Mouse (Mus musculus) layer of hippocampus, adult 2 months (tissue): ENCODE measurements at regions not wholly inside any gene's neighbourhood (a gene's known extent, or its start where the extent isn't known, plus 50 kb on each side); places are given as distances from the start of the nearest gene placed in this dataset.

Experiments used
- DNase-seq, 2 experiments: peaks; one replicate each; pipeline ENCODE4 v3.0.0; 2022; ENCODE audit warnings: low spot score in 2 of 2
- H3K27ac ChIP-seq: fragments of 200-600 bp; 2 replicates; pipeline ENCODE4 v1.8.1; 2022
- H3K4me3 ChIP-seq: fragments of 200-600 bp; 2 replicates; pipeline ENCODE4 v1.8.1; 2022; ENCODE audit warnings: mild to moderate bottlenecking
- CTCF ChIP-seq: fragments of 200-600 bp; conservative IDR thresholded peaks from 2 replicates; pipeline ENCODE4 v1.8.1; 2022; ENCODE audit warnings: antibody characterized with exemption, mild to moderate bottlenecking, moderate library complexity

DNA sequence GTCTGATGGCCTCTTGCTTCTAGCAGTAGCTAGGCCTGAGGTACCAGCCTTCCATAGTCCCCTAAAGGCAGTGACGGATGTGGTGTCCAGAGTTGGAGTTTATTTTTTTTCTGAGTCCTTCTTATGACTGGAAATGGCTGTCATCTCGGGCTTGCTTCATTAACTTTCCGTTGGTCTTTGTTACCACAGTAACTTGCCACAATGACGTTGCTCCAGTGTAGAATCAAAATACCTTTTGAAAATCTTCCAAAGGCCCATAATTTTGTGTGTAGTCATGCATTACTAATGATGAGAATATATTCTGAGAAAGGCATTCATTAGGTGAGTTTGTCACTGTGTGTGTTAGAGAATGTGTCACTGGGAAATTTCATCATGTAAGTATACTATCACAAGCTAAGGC is 108.4 kb upstream of the Sgk1 start:
- no peak overlapping the region for H3K4me3 ChIP-seq
- DNase-seq: no peak
- no peak for TF ChIP-seq CTCF
- no peak overlapping the region for H3K27ac ChIP-seq

DNA sequence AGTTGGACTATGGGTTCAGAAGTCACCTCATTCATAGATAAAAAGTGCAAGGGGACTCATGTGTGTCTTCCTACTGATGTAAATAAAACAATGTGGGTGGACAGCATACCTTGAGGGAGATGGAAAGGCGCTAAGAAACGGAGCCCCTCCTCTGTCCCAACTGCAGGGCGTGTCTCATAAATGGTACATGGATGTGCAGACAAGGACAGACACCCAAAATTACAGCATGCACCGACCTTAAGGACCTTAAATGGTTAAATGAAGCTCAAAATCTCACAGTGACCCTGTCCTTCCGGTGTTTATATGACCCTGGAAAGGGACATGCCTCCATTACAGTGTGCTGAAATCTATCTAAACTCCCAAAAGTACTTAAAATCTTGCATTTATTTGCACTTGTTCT is 106.5 kb upstream of the Sgk1 start:
- no peak overlapping the region for H3K27ac ChIP-seq
- H3K4me3 ChIP-seq: no peak overlapping the region
- no peak for TF ChIP-seq CTCF
- no peak for DNase-seq

DNA sequence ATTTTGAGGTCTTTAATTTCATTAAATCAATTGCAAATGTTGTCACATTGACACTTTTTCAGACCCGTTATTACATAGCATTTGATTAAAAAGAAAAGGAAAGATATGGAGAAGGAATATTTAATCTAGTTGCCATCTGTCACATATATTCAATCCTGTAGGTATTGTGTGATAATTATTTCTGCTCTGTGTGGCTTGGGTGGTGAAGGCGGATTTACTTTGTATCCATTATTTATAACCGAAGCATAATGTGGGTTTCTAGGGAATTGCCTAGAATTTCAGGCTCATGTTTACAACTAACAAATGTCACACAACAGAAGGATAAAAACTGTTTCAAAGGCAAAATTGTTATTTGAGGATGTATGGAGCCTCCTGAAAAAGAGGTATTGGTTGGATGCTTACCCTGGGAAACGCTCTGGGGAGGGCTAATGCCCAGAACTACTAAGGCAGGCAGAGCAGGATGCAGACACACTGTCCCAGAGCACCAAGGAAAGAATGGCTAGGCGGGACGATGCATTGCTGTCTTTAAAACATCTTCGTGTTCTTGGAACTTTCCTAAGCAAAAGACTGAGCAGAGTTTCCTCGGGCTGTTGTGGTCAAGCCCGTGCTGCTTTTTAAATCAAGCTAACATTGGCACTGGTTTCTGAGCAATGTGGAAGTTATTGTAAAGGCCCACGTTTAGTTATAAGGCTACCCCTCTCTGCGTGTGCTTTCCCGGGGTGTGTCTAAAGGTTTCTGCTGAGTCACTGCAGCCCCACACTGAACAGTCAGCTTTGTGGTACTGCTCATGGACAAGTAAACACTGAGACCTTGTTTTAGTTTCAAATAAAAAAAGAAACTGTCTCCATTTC is 105.8 kb upstream of the Sgk1 start:
- H3K4me3 ChIP-seq: no peak overlapping the region
- no peak for TF ChIP-seq CTCF
- no peak for DNase-seq
- H3K27ac ChIP-seq: no peak overlapping the region

DNA sequence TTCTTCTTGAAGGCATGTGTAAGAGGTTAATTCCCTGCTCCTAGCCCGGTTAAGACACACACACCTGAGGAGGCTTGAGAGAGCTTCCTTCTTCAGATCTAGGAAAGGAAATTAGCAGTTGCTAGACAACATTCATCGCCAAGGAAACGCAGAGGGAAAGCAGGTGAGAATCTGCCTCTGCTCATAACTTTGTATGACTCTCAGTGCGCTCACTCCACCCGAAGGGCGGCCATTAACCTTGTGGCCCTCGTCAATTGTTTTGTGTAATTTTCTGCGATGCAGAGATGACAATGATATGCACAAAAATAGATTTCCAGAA is 105.3 kb upstream of the Sgk1 start:
- H3K4me3 ChIP-seq: no peak overlapping the region
- no peak overlapping the region for H3K27ac ChIP-seq
- DNase-seq: no peak
- no peak for TF ChIP-seq CTCF

DNA sequence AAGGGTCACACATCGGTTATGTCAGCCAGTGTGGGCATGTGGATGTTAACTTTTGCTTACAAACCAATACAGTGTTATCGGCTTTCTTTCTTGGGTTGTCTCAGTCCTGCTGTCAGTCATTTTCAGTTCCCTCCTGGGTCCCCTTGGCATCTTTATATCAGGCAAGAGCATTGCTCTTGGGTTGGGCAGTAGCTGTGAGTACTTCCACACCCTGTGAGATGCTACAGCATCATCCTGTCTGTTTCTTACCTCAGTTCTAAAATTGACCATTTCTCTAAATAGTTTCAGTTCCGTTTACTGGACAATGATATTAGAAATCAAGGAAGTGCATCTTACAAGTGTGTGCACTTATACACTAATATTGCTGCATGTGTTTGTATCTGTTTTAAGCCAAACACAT is 104.9 kb upstream of the Sgk1 start:
- H3K4me3 ChIP-seq: no peak overlapping the region

DNA sequence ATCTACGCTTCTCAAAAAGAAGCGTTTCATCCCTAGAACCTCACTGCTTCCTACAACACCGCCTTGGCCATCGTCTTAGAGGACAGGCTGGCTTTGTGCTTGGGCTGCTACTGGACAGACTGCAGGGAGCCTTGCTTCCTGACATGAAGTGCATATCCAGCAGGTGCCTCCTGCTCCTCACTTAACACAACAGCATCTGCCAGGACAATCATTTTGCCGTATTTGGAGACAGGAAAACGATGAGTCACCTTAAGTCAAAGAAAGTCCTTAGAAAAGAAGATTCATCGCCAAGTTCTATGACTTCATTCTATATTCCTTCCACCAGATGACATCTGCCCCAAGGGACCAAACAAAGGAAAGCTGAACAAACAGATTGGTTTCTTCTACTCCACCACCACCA is 98.5 kb upstream of the Sgk1 start:
- no peak for TF ChIP-seq CTCF
- DNase-seq: no peak
- no peak overlapping the region for H3K4me3 ChIP-seq
- no peak overlapping the region for H3K27ac ChIP-seq

More for the DNA sequence above, 104.9 kb upstream of the Sgk1 start:
- H3K27ac ChIP-seq: no peak overlapping the region
- TF ChIP-seq CTCF: no peak
- no peak for DNase-seq

DNA sequence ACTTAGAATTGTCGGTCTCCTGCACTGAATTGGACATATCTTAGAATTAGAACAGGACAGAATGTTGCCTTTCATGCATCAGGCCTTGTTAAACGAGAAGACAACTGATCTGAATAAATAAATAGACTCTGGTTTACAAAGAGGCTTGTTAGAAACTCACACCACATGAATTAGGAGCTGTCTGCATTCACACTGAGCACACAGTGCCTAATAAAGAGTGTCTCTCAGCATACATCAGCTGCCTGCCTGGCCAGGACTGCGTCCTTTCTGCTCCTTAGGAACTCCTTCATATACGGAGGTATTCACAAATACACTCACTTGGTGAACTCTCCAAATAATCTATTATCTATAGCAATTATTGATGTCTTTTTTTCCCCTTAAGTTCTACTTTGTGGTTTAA is 96.9 kb upstream of the Sgk1 start:
- H3K4me3 ChIP-seq: no peak overlapping the region
- no peak for DNase-seq
- TF ChIP-seq CTCF: no peak
- H3K27ac ChIP-seq: no peak overlapping the region

DNA sequence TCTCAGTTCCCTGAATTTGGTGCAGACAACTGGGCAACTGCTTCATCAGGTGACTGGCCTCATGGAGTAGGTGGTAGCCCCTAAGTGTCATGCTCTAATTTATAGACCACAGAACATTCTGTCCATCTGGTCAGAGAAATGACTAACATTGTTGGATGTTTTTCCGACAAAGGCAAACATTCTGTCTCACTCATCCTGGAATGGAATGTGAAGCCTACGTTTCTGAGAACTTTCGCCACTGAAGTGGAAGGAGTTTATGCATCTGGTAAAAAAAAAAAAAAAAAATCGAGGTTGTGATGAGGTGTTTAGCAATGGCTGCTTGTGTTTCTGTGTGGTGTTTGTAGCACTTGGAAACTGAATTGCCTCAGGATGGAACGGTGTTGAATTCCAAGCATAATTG is 96.2 kb upstream of the Sgk1 start:
- TF ChIP-seq CTCF: no peak
- H3K4me3 ChIP-seq: no peak overlapping the region
- H3K27ac ChIP-seq: no peak overlapping the region
- DNase-seq: no peak

DNA sequence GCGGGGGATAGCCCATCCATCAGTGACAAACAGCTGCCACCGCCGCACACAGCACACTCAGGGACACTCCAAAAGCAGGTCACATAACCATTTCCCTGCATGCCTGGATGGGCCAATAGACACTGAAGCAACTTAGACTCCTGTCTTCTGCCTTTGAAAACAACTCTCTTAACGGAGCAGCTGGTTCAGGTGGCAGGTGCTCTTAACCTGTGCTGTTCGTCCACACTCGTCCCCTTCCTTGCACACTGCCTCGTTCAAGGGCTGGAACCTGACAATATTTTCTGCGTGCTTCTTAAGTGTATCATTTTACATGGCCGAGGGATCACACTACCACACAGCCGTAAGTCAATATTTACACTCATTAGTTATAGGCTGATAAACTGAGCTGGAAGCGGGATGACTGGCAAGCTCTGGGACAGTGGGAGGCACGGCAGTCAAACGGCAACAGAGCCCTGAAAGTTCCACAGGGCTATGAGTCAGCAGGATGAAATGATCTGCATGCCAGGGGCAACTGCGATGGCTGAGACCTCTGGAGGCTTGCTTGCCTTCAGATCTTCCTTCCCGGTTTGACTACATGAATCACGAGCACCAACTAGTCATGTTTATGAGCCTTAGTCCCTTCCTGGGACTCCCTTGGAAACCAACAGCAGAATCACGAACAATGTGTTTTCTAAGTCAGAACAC is 92.0 kb upstream of the Sgk1 start:
- DNase-seq: no peak
- TF ChIP-seq CTCF: no peak
- Histone ChIP-seq H3K27ac (no peak overlapping the region), H3K4me3 (no peak overlapping the region)

DNA sequence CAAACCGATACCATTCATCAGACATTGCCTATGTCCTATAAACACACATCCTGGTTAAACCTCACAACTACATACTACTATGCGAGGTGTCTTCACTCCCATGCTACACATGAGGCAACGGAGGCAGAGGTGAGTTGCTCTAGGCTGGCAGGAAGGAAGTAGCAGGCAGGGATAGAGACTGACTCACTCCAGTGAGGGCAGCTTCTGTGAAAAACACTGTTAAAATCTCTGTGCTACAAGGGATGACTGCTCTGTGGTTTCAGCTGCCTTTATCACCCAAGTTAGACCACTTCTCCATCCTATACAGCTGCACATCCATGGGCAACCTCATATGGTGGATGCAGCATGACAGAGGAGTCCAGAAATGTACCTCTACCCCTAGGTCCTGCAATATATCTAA is 91.0 kb upstream of the Sgk1 start:
- Histone ChIP-seq H3K27ac (no peak overlapping the region), H3K4me3 (no peak overlapping the region)
- TF ChIP-seq CTCF: no peak
- no peak for DNase-seq

DNA sequence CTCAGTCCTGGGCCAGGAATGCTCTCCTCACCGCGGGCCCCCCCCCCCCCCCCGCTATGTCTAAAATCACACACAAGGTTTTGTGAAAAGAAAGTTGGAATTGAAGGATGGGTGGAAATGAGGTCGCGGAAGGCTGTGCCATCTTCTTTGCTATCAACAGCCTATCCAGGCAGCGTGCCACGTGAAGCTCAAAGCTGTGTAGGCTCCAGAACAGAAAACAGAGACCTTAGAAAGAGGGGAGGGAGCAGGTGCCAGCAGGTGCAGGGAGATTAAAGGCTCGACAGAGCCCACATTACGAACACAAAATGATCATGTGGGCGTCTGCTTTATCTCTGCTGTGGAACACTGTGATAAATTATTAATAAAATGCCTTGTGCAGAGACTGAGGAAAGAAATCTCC is 89.6 kb upstream of the Sgk1 start:
- DNase-seq: peak in 1 of 2 experiments; percentile 32

DNA sequence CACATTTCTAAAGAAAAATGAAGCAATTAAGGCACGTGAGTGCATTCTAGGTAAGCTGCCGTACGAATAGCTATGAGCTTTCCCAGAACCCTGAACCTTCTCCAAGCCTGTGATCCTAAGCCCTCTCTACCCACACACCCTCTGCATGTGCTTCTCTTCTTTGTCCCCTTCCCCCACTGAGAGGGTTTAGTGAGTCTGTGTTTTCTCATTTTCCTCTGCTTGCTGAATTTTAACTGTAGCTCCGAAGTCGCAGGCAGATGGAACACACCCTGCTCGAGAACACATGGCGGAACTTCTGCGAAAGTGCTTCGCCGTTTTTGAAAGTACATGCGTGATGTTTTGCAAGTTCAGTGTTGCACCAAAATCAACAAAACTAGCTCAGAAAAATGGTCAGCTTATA is 88.3 kb upstream of the Sgk1 start:
- Histone ChIP-seq H3K4me3 (no peak overlapping the region), H3K27ac (peak overlapping the region; percentile 64)
- no peak for TF ChIP-seq CTCF
- DNase-seq: peak; percentile 51 to 65

More for the DNA sequence above, 89.6 kb upstream of the Sgk1 start:
- TF ChIP-seq CTCF: no peak
- no peak overlapping the region for H3K27ac ChIP-seq
- H3K4me3 ChIP-seq: no peak overlapping the region

DNA sequence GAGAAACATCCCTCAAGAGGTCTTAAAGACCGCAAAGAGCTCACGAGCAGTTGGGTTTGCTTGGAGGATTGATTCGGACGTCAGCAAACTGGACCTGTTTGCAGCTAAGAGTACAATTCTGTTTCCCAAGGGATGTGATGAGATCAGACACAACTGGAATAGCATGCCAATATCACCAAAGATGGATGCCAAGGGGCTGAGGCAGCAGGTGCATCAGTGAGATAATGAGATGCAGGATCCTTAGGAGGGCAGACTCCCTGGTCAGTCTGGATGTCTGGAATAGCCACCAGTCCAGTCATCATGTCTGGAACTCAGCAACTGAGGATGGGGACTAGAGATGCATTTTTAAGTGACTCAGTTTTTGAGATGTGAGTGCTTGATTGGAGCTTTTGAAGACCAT is 85.6 kb upstream of the Sgk1 start:
- Histone ChIP-seq H3K4me3 (no peak overlapping the region), H3K27ac (no peak overlapping the region)
- TF ChIP-seq CTCF: no peak
- DNase-seq: no peak

DNA sequence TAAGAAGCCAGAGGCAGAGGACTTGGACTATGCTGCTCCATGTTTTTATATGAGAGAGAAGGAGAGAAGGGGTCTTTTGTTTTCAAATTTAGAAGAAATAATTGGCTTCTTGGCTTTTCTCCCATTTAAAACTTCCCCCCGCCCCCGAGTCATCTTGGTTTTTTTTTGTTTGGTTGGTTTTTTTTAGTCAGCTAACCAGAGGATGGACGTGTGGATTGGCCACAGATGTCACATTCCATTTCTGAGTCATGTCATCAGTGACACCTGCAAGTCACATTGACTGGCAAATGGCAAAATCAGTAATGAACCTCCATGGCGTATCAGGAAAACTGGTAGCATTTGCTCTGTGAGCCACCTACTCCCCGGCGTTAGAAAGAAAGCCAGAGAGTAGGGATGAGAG is 83.9 kb upstream of the Sgk1 start:
- H3K27ac ChIP-seq: no peak overlapping the region
- no peak for TF ChIP-seq CTCF
- DNase-seq: no peak
- H3K4me3 ChIP-seq: no peak overlapping the region
